Mouse (Mus musculus) left cerebral cortex, adult 2 months (tissue): Measurements from ENCODE around the gene Zbtb37. TPM values are rescaled to one million over a fixed set of nuclear protein-coding genes. Genes with fewer than 3 reads are reported as not detected.
"Not testable (repeated sequence)": the region's sequence is repeated elsewhere in the genome, so short reads cannot be mapped to it uniquely, and the experiment has no call there.

ENCODE experiments used
- DNase-seq, 2 experiments: peaks; one replicate each; pipeline ENCODE4 v3.0.0; 2021 to 2022; ENCODE audit warnings: low spot score in 2 of 2, mixed read lengths in 1 of 2; ENCODE audit errors: extremely low spot score in 1 of 2
- H3K27ac ChIP-seq: fragments of 200-600 bp; 2 replicates; pipeline ENCODE4 v1.8.1; 2022
- H3K4me3 ChIP-seq: fragments of 200-600 bp; 2 replicates; pipeline ENCODE4 v1.8.1; 2022
- CTCF ChIP-seq: fragments of 200-600 bp; IDR thresholded peaks from 2 replicates; pipeline ENCODE4 v1.8.1; 2022; ENCODE audit warnings: antibody characterized with exemption, mild to moderate bottlenecking, moderate library complexity
- intact Hi-C: fragments of 180-260 bp; cut with DNase I; formaldehyde crosslinking; loops from one replicate; pipeline ENCODE4 v1.15.1; 2025
- total RNA-seq, 2 experiments: library from RNA; stranded (reverse); gene quantifications; 2 replicates each; pipeline ENCODE4 v1.2.3; 2021

Zbtb37 gene
- total RNA-seq, 2 experiments from 2014 or later, result 18.2 to 20.0 TPM

DNA sequence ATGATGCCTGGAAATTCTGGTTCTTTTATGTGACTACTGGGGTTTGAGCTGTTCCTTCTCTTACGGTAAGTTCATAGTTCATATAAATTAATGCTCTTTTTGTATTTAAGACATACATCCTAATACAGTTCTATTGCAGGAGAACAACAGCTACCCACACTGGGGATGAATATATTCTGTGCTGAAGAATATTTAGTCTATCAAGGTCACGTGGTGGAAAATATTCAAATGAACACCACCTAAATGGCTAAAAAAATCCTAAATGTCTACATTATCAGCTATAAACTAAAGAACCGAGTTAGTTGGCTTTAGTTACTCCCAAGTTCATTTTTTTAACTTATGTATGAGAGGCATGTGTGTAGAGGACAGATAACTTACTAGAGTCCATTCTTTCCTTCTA, 4.6 kb downstream of the Zbtb37 start:
- H3K27ac ChIP-seq, result no peak overlapping the region
- intact Hi-C loops, result loop anchor here (10.0 kb wide), 1 partner anchor 285 kb away; no protein-coding TSS in a partner anchor
- H3K4me3 ChIP-seq, result no peak overlapping the region
- DNase-seq, result no peak
- TF ChIP-seq CTCF, result no peak

DNA sequence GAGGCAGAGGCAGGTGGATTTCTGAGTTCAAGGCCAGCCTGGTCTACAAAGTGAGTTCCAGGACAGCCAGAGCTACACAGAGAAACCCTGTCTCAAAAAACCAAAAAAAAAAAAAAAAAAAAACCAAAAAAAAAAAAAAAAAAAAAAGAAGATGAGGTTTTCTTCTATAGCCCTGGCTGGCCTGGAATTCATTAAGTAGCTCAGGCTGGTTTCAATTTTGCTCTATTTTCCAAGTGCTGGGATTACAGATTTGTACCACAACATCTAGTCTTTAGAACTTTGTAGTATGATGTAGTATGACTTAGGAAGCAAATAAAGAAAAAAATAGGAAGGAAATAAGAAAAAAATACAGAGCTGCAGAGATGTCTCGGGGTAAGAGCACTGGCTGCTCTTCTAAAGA, 6.2 kb downstream of the Zbtb37 start:
- H3K27ac ChIP-seq, DNase-seq, intact Hi-C loops, H3K4me3 ChIP-seq: not testable (repeated sequence)

DNA sequence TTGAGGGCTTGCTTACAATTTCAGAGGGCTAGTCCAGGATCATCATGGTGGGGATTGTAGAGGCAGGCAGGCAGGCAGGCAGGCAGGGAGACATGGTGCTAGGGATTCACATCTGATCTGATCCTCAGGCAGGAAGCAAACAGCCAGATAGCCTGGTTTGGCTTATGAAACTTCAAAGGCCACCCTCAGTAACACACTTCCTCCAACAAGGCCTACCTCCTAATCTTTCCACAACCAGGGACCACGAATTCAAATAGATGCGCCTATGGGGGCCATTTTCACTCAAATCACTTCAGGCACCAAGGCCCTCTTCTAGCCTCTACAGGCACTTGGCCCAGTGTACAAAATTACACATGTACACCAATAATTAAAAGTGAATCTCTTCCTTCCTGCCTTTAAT, 7.5 kb downstream of the Zbtb37 start:
- H3K27ac ChIP-seq, result no peak overlapping the region
- intact Hi-C loops, result no loop called here
- no peak for TF ChIP-seq CTCF
- no peak overlapping the region for H3K4me3 ChIP-seq
- no peak for DNase-seq

DNA sequence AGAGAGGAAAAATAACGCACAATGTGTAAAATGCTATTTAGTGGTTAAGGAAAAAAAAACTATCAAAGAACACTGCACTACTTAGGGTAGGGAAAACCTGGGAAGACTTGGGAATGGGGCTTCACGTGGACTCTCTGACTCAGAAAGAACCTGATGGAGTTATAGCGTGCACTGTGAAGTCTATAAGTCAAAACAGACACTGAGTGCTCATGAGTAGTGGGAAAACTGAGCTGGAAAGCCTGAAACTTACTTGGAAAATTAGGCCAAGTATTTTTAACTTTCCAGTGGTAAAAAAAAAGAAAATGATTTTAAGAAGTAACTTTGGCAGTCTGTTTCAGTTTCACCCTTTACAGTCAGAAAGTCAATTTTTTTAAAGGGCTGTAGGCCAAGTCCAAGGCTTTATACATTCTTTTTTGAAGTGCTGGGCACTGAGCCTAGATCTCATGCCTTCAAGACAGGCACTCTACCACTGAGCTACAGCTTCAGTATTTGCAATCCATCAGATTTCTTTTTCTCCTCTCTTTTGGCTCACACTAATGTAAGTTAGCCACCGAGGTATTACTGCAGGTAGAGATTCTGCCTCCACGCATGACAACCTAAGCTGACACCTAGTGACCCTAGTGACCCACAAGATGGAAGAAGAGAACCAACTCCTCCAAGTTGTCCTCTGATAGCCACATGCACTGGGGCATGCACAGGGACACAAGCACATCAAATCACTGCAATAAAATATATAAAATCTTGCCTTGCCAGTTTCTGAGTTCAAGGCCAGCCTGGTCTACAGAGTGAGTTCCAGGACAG, 9.0 kb downstream of the Zbtb37 start:
- Histone ChIP-seq H3K27ac (no peak overlapping the region), H3K4me3 (no peak overlapping the region)
- DNase-seq, result no peak
- no peak for TF ChIP-seq CTCF
- intact Hi-C loops, result no loop called here

DNA sequence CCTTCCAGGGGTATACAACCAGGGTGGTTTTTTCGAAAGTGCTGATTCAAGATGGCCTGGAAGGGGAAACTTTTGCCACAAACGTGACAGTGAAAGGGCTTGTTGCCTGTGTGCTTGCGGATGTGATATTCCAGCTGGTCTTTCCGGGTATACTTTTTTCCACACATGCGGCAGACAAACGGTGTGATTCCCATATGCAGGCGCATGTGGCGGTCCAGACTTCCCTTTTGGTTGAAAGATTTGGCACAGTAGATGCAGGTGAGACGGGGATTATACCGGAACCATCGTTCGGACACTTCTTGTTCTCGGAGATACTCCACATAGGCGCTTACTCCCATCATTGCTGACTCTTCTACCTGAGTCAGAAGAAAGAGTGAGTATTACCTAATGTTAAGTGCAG, 14.6 kb downstream of the Zbtb37 start:
- intact Hi-C loops, result no loop called here

DNA sequence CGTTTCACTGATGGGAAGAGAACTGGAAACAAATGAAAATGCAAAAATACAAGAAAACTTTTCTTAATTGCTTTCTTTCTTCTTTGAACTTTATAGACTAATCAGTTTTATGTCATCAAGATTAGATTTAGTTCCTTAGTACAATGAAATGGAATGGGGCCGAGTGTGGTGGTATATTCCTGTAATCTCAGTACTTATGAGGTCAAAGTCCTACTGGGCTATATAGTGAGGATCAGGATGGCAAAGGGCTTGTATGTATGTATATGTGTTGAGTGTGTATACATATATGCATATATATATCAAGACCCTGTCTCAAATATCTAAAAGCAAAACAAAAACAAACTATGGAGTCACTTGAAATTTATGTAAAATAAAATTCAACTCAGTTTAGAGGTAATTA, 18.3 kb downstream of the Zbtb37 start:
- DNase-seq, result no peak
- H3K4me3 ChIP-seq, result no peak overlapping the region
- no peak for TF ChIP-seq CTCF
- intact Hi-C loops, result no loop called here
- no peak overlapping the region for H3K27ac ChIP-seq

More for the DNA sequence above, 14.6 kb downstream of the Zbtb37 start:
- DNase-seq, result no peak
- TF ChIP-seq CTCF, result no peak
- H3K27ac ChIP-seq, result no peak overlapping the region
- H3K4me3 ChIP-seq, result no peak overlapping the region

DNA sequence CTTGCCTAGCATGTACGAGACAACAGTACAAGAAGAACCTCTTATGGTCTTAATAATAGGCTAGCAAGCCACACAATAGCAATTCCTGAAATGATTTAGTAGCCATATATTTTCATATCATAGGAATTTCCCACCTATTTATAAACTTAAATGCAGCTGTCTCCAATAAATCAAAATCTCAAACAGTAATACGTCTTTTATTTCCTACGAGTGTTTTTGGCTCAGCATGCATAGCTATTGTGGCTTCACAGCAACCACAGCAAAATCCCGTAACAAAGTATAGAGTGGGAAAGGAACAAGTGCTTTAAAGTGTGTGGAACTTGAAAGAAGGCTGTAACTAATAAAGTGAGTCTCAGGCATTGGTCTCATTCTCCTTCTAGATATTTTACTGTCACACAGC, 24.2 kb downstream of the Zbtb37 start:
- intact Hi-C loops, result no loop called here
- Histone ChIP-seq H3K4me3 (no peak overlapping the region), H3K27ac (no peak overlapping the region)
- no peak for TF ChIP-seq CTCF
- DNase-seq, result no peak

DNA sequence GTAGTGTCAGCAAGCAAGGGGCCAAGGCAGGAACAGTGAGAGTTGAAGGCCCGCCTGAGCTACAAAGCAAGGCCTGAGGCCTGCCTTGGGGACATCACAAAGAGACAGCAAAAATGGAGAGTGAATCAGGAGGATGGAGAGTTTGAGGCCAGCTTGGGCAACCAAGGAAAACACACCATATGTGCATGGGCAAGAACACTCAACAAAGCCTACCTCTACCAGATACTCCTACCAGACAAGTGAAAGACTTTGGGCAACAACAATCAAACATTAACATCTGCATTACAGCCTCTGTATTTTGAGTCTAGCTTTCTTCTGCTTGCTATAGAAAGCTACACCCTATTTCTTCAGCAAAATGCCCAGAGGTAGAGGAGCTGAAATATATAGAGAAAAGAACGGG, 26.6 kb downstream of the Zbtb37 start:
- no peak overlapping the region for H3K4me3 ChIP-seq
- no peak overlapping the region for H3K27ac ChIP-seq
- TF ChIP-seq CTCF, result no peak
- DNase-seq, result no peak
- intact Hi-C loops, result no loop called here

DNA sequence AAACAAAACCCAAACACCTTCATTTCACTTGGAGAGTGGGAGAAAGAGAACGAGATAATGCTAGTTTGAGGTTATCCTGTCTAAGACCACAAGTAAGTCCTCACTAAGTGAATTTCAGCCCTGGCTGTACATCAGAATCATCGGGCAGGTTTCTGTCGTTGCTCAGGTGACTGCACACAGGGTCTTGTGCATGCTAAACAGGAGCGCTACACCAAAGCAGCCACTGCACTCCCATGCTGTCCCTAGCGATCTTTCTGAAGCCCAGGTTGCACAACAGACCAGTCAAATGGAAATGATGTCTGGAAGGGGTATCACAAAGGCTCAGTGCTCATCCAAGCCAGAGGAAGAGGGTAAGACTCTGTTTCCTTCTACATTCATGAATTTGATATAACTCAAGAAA, 28.2 kb downstream of the Zbtb37 start:
- intact Hi-C loops, result no loop called here
- no peak for DNase-seq
- TF ChIP-seq CTCF, result no peak
- no peak overlapping the region for H3K27ac ChIP-seq
- no peak overlapping the region for H3K4me3 ChIP-seq

DNA sequence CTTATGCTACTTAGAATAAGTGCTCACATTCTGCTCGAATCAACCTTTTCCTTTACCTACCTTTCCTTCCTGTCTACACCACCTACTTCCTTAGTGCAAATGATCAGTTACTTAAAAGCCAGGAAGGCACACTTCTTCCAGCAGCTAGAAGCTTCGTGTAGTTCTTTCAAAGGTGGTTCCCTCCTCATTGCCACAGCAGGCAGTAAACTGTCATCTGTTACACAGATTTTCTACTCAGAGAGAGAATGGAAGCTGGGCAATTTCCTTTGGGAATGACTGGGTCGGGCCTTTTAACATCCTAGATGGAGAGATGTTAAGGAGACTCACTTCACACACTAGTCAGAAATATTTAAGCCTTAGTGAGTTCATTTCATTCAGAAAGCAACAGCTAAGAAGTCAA, 29.1 kb downstream of the Zbtb37 start:
- no peak for TF ChIP-seq CTCF
- intact Hi-C loops, result no loop called here
- Histone ChIP-seq H3K27ac (no peak overlapping the region), H3K4me3 (no peak overlapping the region)
- no peak for DNase-seq

DNA sequence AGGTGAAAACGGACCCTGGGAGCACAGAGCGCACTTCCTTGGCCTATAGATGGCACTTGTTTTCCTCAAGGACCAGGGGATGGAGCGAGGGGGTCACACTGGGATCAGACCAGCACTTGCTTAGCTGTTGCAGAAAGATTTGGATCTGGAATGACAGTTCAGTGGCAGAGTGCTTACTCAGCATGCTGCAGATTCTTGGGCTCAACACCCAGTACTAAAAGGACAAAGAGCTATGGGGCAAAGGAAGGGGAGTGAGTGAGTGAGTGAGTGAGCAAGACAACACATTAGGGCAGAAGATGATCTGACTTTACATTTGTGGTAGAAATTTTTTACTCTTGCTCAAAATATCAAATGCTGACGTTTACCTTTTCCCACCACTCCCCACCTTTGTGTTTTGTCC, 29.7 kb downstream of the Zbtb37 start:
- Histone ChIP-seq H3K4me3 (no peak overlapping the region), H3K27ac (no peak overlapping the region)
- DNase-seq, result no peak
- no peak for TF ChIP-seq CTCF
- intact Hi-C loops, result no loop called here

DNA sequence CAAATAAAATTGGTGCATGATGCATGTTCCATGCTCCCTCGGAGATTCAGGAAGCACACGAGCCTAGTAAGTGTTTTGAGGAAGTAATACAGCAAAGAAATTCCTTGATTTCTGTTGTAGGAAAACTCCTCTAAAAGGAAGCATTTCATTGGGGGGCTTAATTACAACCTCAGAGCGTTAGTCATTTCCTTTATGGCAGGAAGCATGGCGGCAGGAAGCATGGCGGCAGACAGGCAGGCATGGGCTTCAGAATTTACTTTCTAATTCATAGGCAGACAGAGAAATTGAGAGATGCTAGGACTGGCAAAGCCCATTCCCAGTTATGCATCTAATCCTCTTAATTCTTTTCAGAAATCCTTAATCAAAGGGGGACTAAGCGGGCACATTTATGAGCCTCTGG, 40.8 kb downstream of the Zbtb37 start:
- no peak overlapping the region for H3K27ac ChIP-seq
- TF ChIP-seq CTCF, result no peak
- intact Hi-C loops, result no loop called here

DNA sequence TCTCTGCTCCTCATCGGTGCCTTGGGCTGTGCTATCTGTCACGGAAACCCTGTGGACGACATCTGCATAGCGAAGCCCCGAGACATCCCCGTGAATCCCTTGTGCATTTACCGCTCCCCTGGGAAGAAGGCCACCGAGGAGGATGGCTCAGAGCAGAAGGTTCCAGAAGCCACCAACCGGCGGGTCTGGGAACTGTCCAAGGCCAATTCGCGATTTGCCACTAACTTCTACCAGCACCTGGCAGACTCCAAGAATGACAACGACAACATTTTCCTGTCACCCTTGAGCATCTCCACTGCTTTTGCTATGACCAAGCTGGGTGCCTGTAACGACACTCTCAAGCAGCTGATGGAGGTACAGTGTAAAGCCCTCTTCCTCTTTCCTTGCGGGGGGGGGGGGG, 45.3 kb downstream of the Zbtb37 start:
- DNase-seq, result no peak
- intact Hi-C loops, result no loop called here
- TF ChIP-seq CTCF, result no peak
- Histone ChIP-seq H3K4me3 (no peak overlapping the region), H3K27ac (no peak overlapping the region)

More for the DNA sequence above, 40.8 kb downstream of the Zbtb37 start:
- no peak for DNase-seq
- no peak overlapping the region for H3K4me3 ChIP-seq
